ENCODE assay signal across 8 mouse cellular contexts in the genomic region with DNA sequence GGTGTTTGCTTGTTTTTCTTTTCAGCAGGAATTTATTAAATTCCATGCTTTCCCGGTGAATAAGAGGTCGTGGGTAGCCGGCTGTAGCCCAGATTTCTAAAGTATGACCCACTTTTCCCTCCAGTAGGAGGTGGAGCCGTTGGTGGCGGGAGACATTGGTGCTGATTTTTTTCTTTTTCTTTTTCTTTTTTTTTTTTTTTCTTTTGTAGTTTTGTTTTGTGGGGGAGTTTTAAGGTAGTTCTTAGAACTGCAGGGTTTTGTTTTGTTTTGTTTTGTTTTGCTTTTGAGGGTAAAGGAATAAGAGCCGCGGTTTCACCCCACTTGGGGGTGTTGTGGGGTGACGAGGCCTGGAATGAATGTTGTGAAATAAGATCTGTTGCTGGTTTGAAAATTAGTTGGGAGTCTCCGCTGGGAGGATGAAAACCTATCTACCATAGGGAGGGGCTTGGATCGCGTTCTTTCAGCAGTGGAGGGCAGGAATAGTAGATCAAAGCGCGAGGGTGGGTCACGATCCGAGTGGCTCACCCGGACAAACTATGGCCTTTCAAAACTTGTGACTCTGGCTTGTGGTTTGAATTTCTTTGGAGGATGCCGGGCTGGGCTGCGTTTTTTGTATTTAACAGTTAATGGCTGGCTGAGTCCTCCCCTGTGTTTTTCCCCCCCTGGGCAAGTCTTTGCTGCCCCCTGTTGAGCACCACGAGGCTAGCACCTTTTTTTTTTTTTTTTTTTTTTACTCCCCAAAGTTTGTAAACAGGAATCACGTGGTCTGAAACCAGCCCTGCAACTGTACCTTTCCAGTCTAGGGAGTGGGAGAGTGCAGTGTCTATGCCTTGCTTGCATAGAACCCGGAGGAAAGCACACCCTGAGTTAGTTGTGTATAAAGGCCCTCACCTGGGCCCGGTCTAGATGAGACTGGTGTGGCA. TPM values are rescaled to one million over a fixed set of nuclear protein-coding genes. Genes with fewer than 3 reads are reported as not detected.
A peak's percentile ranks its signal among the peaks of the same experiment; 100 is the strongest.
DNase-seq lines count a peak whose midpoint lies in the region; ATAC-seq and TF ChIP-seq lines count a peak whose summit lies in the region.

No protein-coding gene starts in this region.

- H3K4me1 ChIP-seq in ES-Bruce4 (ENCODE audit: control insufficient read depth, insufficient read depth, low read length): no peaks in the 10 kb centered on the region
- 0 out of 2 replicates have a peak, but pooled peaks cover 3% of the 10 kb centered on the region for H3K4me1 ChIP-seq in brown adipose tissue, adult 24 weeks (ENCODE audit: control insufficient read depth, insufficient read depth, insufficient read length, low read length)
- H3K4me1 ChIP-seq in forebrain, embryonic 10.5 days: peaks cover 58% of the 10 kb centered on the region
- H3K4me1 ChIP-seq in lung, embryonic 15.5 days: peaks cover 18% of the 10 kb centered on the region
- H3K4me1 ChIP-seq in olfactory bulb, adult 2 months (ENCODE audit: control insufficient read depth, insufficient read depth, low read length): peaks cover 18% of the 10 kb centered on the region

- H3K4me2 ChIP-seq in lung, embryonic 15.5 days: peak overlapping the region; percentile 88

- TF ChIP-seq EP300 in ES-Bruce4 (IDR thresholded peaks at IDR 0.05; ENCODE audit: insufficient read depth, low read depth, low read length): peak; percentile 73

- no peaks in the 10 kb centered on the region for H3K9me3 ChIP-seq in ES-Bruce4 (replicated peaks; ENCODE audit: control insufficient read depth, insufficient read depth, low read length, poor library complexity, severe bottlenecking)
- no peaks in the 10 kb centered on the region for H3K9me3 ChIP-seq in forebrain, embryonic 10.5 days
- H3K9me3 ChIP-seq in lung, embryonic 15.5 days: no peaks in the 10 kb centered on the region

- peaks cover 36% of the 10 kb centered on the region for H3K36me3 ChIP-seq in ES-Bruce4 (ENCODE audit: control insufficient read depth, insufficient read depth, low read length, poor library complexity, severe bottlenecking)
- H3K36me3 ChIP-seq in forebrain, embryonic 10.5 days (replicated peaks): peaks cover 32% of the 10 kb centered on the region
- H3K36me3 ChIP-seq in lung, embryonic 15.5 days: peaks cover 13% of the 10 kb centered on the region; the same call in 1 of the 2 replicates

- peak overlapping the region; percentile 81 for H3K27ac ChIP-seq in ES-Bruce4 (ENCODE audit: insufficient read depth, low read length)
- H3K27ac ChIP-seq in brown adipose tissue, adult 24 weeks (replicated peaks; ENCODE audit: low read depth, low read length): peak overlapping the region; percentile 72
- peak overlapping the region; percentile 97 for H3K27ac ChIP-seq in forebrain, embryonic 10.5 days
- H3K27ac ChIP-seq in lung, embryonic 15.5 days: peak overlapping the region; percentile 86
- no peak overlapping the region for H3K27ac ChIP-seq in olfactory bulb, adult 2 months (ENCODE audit: insufficient read depth, low read depth, low read length)

- DNase-seq in forebrain, embryonic 10.5 days (ENCODE audit: extremely low spot score, low spot score): peak; percentile 74
- peak; percentile 31 for DNase-seq in heart, postnatal 25 days (ENCODE audit: low spot score)
- DNase-seq in large intestine, adult 2 months (ENCODE audit: low read depth, low spot score): peak; percentile 72
- DNase-seq in thymus, postnatal 10 days (ENCODE audit: low spot score in 2 of 2): peak; percentile 68 to 79

- intact Hi-C loops in heart, postnatal 25 days (cut with DNase I): loop anchor here (1.0 kb wide), 1 partner anchor 95 kb away; no protein-coding TSS in a partner anchor

- peak overlapping the region; percentile 95 for H3K4me3 ChIP-seq in ES-Bruce4 (ENCODE audit: low read depth, low read length)
- peak overlapping the region; percentile 98 for H3K4me3 ChIP-seq in brown adipose tissue, adult 24 weeks (ENCODE audit: insufficient read depth, low read depth, low read length)
- peak overlapping the region; percentile 98 for H3K4me3 ChIP-seq in forebrain, embryonic 10.5 days
- H3K4me3 ChIP-seq in lung, embryonic 15.5 days: peak overlapping the region; percentile 88
- H3K4me3 ChIP-seq in olfactory bulb, adult 2 months (ENCODE audit: insufficient read depth, low read depth, low read length): peak overlapping the region; percentile 57

- no peaks in the 10 kb centered on the region for H3K27me3 ChIP-seq in ES-Bruce4 (ENCODE audit: control insufficient read depth, insufficient read depth, low read length, poor library complexity, severe bottlenecking)
- 0 out of 2 replicates have a peak, but pooled peaks cover 4% of the 10 kb centered on the region for H3K27me3 ChIP-seq in forebrain, embryonic 10.5 days (ENCODE audit: poor library complexity, severe bottlenecking)
- H3K27me3 ChIP-seq in lung, embryonic 15.5 days: no peaks in the 10 kb centered on the region

- TF ChIP-seq CTCF in ES-Bruce4 (IDR thresholded peaks at IDR 0.05; ENCODE audit: low read depth, low read length): peak; percentile 49
- TF ChIP-seq CTCF in olfactory bulb, adult 2 months (IDR thresholded peaks at IDR 0.05; ENCODE audit: insufficient read depth, low read depth, low read length): no peak

- TF ChIP-seq POLR2A in ES-Bruce4 (IDR thresholded peaks at IDR 0.05; ENCODE audit: insufficient read depth, low read length): no peak
- TF ChIP-seq POLR2A in olfactory bulb, adult 2 months (IDR thresholded peaks at IDR 0.05; ENCODE audit: insufficient read depth, low read depth, low read length): no peak

- no peak for ATAC-seq in lung, embryonic 15.5 days (ENCODE audit: borderline replicate concordance, extremely low read depth, low FRiP score, low TSS enrichment)

- peak overlapping the region; percentile 85 for H3K9ac ChIP-seq in ES-Bruce4 (ENCODE audit: low read depth, poor library complexity, severe bottlenecking)
- H3K9ac ChIP-seq in lung, embryonic 15.5 days: peak overlapping the region; percentile 74

- WGBS in forebrain, embryonic 10.5 days: 2% methylated on average over 22 of the region's 22 CpGs
- 2% methylated on average over 22 of the region's 22 CpGs for WGBS in large intestine, adult 2 months
- 2% methylated on average over 22 of the region's 22 CpGs for WGBS in lung, embryonic 15.5 days
- WGBS in olfactory bulb, adult 2 months: 3% methylated on average over 22 of the region's 22 CpGs

RNA-seq across cellular contexts. Expression of a gene that starts 2.0 kb away (rescaled TPM):
- polyA plus RNA-seq in ES-Bruce4 (2011; ENCODE audit: insufficient read depth, insufficient read length, low read depth, missing spikeins): 348 and 350 TPM in 2 replicates
- polyA plus RNA-seq in brown adipose tissue, adult 24 weeks (2012; ENCODE audit: insufficient read depth, insufficient read length, missing spikeins): 77.0 and 152 TPM in 2 replicates
- 32.2 and 33.1 TPM in 2 replicates for polyA plus RNA-seq in forebrain, embryonic 10.5 days (2016; fragmentation: Nextera tagmentation; extraction: Ambion mirVana)
- total RNA-seq in heart, postnatal 25 days (2021): 10 to 100 TPM; 22.1 to 32.7 TPM
- polyA plus RNA-seq in large intestine, adult 2 months (2012; rRNA removed): 47.7 and 66.8 TPM in 2 replicates
- 16.3 and 17.2 TPM in 2 replicates for polyA plus RNA-seq in lung, embryonic 15.5 days (2015; fragmentation: Nextera tagmentation; extraction: Ambion mirVana)
- not detected in 2 replicates for polyA plus RNA-seq in olfactory bulb, adult 2 months (2012; ENCODE audit: insufficient read depth, insufficient read length, low replicate concordance, missing spikeins)

RNA-seq across cellular contexts. Expression of a gene that starts 56.9 kb away (rescaled TPM):
- 1.6 and 2.4 TPM in 2 replicates for polyA plus RNA-seq in ES-Bruce4 (2011; ENCODE audit: insufficient read depth, insufficient read length, low read depth, missing spikeins)
- not detected in 2 replicates for polyA plus RNA-seq in brown adipose tissue, adult 24 weeks (2012; ENCODE audit: insufficient read depth, insufficient read length, missing spikeins)
- polyA plus RNA-seq in forebrain, embryonic 10.5 days (2016; fragmentation: Nextera tagmentation; extraction: Ambion mirVana): not detected in 2 replicates
- total RNA-seq in heart, postnatal 25 days (2021): not detected
- polyA plus RNA-seq in large intestine, adult 2 months (2012; rRNA removed): not detected in 2 replicates
- polyA plus RNA-seq in lung, embryonic 15.5 days (2015; fragmentation: Nextera tagmentation; extraction: Ambion mirVana): not detected in 2 replicates
- polyA plus RNA-seq in olfactory bulb, adult 2 months (2012; ENCODE audit: insufficient read depth, insufficient read length, low replicate concordance, missing spikeins): not detected in 2 replicates

RNA-seq across cellular contexts. Expression of a gene that starts 57.1 kb away (rescaled TPM):
- polyA plus RNA-seq in ES-Bruce4 (2011; ENCODE audit: insufficient read depth, insufficient read length, low read depth, missing spikeins): 20.8 and 21.8 TPM in 2 replicates
- 7.2 and 8.4 TPM in 2 replicates for polyA plus RNA-seq in brown adipose tissue, adult 24 weeks (2012; ENCODE audit: insufficient read depth, insufficient read length, missing spikeins)
- 18.3 and 19.3 TPM in 2 replicates for polyA plus RNA-seq in forebrain, embryonic 10.5 days (2016; fragmentation: Nextera tagmentation; extraction: Ambion mirVana)
- total RNA-seq in heart, postnatal 25 days (2021): 10 to 100 TPM; 12.7 to 13.3 TPM
- 17.2 and 21.8 TPM in 2 replicates for polyA plus RNA-seq in large intestine, adult 2 months (2012; rRNA removed)
- polyA plus RNA-seq in lung, embryonic 15.5 days (2015; fragmentation: Nextera tagmentation; extraction: Ambion mirVana): 14.8 and 15.6 TPM in 2 replicates
- polyA plus RNA-seq in olfactory bulb, adult 2 months (2012; ENCODE audit: insufficient read depth, insufficient read length, low replicate concordance, missing spikeins): not detected in 2 replicates

RNA-seq across cellular contexts. Expression of a gene that starts 59.7 kb away (rescaled TPM):
- polyA plus RNA-seq in ES-Bruce4 (2011; ENCODE audit: insufficient read depth, insufficient read length, low read depth, missing spikeins): not detected in 2 replicates
- polyA plus RNA-seq in brown adipose tissue, adult 24 weeks (2012; ENCODE audit: insufficient read depth, insufficient read length, missing spikeins): not detected in 2 replicates
- polyA plus RNA-seq in forebrain, embryonic 10.5 days (2016; fragmentation: Nextera tagmentation; extraction: Ambion mirVana): 1.0 and 1.2 TPM in 2 replicates
- total RNA-seq in heart, postnatal 25 days (2021): not detected
- not detected in 2 replicates for polyA plus RNA-seq in large intestine, adult 2 months (2012; rRNA removed)
- polyA plus RNA-seq in lung, embryonic 15.5 days (2015; fragmentation: Nextera tagmentation; extraction: Ambion mirVana): 0.75 and 1.4 TPM in 2 replicates
- polyA plus RNA-seq in olfactory bulb, adult 2 months (2012; ENCODE audit: insufficient read depth, insufficient read length, low replicate concordance, missing spikeins): not detected in 2 replicates
